Mouse (Mus musculus): ENCODE measurements at regions not wholly inside any gene's neighbourhood (a gene's known extent, or its start where the extent isn't known, plus 50 kb on each side); places are given as distances from the start of the nearest gene placed in this dataset.

DNA sequence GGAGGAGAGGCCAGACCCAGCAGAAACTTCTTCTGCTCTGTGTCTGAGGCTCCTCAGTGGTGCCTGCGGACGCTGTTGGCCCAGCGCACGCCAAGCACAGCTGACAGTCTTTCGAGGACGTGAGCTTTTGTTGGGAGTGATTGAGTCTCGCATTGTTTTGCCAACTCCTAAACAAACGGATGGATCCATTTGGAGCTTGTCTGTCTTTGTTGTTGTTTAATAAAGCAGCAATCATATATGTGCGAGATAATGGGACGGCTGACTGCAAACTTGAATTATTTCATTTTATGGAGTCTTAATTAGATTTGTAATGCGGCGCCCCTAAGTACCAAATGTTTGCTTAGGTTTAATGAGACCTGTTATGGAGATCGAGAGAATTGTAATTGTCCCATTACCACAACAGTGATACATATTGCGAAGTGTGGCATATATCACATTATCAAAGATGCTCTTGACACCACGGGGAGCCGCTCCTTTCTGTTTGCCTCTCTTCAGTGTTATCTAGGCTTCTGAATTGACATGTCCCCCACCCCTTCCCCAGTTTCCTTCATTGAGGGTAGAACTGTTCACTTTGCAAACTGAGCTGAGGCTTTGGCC lies 117.6 kb upstream of the Hdac4 start:
- TF ChIP-seq POLR2A (IDR thresholded peaks at IDR 0.05; ENCODE audit: low read depth, low read length) (no peak), CTCF (conservative IDR thresholded peaks at IDR 0.05 in 1 of 2, IDR thresholded peaks at IDR 0.05 in 1 of 2; ENCODE audit: low read depth in 2 of 2, low read length in 2 of 2) (no peak), KAT2A (IDR thresholded peaks at IDR 0.05; ENCODE audit: insufficient replicate concordance, low read length) (no peak), TBP (conservative IDR thresholded peaks at IDR 0.05; ENCODE audit: low read depth, low read length) (no peak)

All from CH12.LX (cell line).